Mouse (Mus musculus) c-Kit-positive CD71-positive TER-119-negative erythroid progenitor cells, embryonic 14.5 days (primary cell): Measurements from ENCODE around the gene Ugt1a10.

Experiments used
- DNase-seq: peaks from one replicate; pipeline ENCODE4 v3.0.0-alpha.2; 2013; ENCODE audit warnings: low read depth

Gene Ugt1a10

GRCm38 (mm10) chr1:88231803-88232499, 176.8 kb downstream of the Ugt1a10 start:
- no peak for DNase-seq

DNA sequence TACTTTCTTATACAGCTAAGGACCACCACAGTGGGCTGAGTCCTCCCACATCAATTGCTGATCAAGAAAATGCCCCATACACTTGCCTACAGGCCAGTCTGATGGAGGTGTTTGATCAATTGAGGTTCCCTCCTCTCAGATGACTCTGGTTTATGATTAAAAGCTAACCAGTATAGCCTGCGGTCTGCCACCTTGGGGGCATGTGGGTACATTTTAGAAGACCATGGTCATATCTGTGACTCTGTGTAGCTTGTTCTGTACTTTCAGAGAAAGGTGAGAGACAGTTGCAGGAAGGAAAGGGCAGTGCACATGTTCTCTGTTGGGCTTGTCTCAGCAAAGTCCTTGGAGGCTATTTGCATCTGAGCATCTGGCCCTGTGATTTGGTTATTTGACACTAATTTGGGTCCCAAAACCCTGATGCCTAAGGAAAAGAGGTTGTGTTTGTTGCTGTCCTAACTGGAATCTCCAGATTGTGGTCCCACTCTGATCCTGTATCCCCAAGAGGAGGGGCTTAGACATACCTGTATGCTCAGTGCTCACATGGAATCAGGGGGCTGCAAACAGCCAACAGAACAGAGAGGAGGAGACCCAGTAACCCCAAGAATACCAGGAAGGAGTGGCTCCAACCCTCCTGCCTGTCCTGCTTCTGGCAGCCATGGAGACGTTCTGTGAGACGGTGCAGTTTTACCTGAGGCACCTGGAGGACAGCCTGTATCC, 177.6 kb downstream of the Ugt1a10 start:
- DNase-seq, result no peak

- DNase-seq, result no peak
Measured at GRCm38 (mm10) chr1:88233421-88234247, 178.4 kb downstream of the Ugt1a10 start.

GRCm38 (mm10) chr1:88234248-88234610, 179.0 kb downstream of the Ugt1a10 start:
- DNase-seq, result no peak

- DNase-seq, result no peak
Measured at GRCm38 (mm10) chr1:88234646-88235045, 179.5 kb downstream of the Ugt1a10 start.

DNA sequence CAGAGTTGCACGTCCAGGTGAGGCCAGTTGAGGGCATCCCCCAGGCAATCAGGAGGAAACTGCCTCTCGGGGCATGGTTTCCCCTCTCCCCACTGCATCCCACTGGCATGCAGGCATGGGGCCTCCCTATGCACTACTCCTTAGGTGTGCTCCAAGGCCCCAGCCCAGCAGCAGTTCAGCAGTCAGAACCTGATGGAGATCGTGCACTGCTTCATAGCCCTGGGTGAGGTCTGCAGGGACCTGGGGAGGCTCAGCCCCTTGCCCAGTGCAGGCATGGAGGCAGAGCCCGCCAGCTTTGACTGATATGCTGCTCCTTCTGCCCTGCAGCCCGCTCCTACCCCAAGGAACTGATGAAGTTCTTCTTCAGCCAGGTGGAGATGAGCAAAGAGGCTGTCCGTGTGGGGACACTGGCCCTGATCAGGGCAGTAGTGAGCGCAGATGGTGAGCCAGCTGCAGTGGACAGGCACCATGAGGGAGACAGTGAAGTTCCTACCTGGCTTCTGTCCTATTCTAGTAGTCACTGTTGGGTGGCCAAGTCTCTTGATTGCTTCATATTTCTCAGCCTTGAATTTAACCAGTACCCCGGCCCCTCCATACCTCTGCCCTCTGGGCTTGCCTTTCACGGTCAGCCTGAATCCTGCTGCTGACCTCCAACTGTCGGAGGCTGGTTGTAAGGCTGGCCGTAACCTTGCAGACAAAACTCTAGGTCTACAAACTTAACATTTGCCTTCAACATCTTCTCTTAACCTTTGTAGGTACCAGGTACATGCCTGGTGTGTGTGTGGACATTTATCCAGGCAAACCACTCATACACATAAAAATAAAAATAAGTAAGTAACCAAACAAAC, 180.1 kb downstream of the Ugt1a10 start:
- DNase-seq, result no peak

GRCm38 (mm10) chr1:88235894-88236415, 180.8 kb downstream of the Ugt1a10 start:
- no peak for DNase-seq

DNA sequence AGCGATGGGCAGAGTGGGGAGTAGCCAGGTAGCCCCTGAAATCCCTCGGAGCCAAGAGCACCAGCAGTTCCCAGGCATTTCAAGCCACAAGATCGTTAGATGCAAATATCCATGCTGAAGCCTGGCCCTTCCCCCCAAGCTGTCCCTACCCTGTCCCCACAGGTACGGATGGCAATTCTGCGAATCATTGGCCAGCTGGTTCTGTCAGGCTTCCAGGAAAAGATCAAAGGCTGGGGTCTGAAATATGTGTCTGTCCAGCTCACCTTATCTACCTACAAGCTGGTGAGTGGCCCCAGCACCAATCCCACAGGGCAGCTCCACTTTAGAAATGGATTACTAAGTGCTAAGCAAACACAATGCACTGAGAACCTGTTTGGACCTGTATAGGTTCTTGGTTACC, 182.1 kb downstream of the Ugt1a10 start:
- no peak for DNase-seq

DNA sequence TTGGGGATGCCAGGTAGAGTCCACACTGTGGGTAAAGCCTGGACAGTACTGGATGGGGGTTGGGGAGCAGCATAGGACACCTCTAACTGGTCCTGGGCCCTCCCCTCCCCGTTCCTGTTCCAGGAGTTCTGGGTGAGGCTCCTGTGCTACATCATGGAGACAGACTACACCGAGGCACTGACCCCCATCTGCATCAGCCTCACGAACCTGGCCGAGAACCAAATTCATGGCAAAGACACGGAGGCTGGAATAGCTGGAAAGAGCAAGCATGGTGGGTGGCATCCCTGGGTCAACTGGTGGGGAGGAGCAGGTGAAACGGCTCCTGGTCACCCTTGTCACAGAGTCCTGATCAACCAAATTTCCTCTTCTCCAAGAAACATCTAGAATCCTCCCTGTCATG, 183.6 kb downstream of the Ugt1a10 start:
- DNase-seq, result no peak

GRCm38 (mm10) chr1:88240072-88240471, 184.9 kb downstream of the Ugt1a10 start:
- no peak for DNase-seq

DNA sequence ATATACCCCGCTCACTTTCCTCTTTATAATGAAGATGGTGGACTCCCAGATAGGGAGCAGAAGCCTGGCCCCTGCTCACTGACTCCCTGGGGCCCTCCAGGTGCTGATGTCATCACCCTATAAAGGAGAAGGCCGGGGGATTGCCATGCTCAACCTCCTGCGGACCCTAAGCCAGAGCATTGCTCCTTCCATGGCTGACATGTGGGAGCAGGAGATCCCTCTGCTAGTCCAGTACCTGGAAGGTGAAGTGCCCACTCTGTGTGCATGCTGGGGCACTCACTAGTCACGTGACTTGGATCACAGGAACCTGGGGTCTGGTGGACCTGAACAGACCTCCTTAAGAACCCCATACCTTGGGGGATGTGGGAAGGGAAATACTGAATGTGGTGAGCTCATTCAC, 185.4 kb downstream of the Ugt1a10 start:
- no peak for DNase-seq

DNA sequence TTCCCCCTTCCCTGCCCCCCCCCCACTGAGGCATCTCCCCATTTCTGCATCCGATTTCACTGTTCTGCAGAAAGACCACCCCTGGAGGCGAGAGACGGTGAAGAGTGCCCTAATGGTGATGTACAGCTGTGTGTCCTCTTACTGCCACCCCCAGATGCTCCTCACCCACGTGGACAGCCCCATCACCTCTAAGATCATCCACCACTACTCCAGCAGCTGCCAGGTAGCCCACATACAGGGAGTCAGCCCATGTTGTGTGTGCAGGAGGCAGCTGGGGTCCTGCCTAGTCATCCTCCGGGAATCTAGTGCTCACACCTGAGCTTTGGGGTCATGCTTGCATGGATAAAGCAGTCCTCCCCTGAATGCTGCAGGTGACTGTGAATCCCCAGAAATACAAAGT, 188.7 kb downstream of the Ugt1a10 start:
- DNase-seq, result no peak

DNA sequence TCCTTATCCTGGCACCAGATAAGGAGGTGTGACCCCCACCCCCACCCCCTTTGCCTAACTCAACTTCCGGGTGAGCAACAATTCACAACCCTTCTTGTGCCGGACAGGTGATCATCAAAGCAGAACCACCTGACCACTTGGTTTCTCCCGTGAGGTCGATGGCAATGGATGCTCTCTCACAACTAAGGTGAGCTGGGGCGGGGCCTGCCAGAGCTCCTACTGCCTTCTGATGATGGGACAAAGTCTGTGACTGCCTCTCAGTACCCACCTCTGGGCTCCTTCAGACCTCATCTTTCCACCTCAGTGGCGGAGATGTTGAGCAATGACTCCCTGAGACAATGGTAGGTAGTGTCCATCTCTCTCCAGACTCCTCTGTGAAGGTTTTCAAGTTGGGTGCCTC, 190.7 kb downstream of the Ugt1a10 start:
- DNase-seq, result no peak

GRCm38 (mm10) chr1:88246386-88246785, 191.2 kb downstream of the Ugt1a10 start:
- no peak for DNase-seq

- DNase-seq, result no peak
Measured at GRCm38 (mm10) chr1:88247660-88248059, 192.5 kb downstream of the Ugt1a10 start.

DNA sequence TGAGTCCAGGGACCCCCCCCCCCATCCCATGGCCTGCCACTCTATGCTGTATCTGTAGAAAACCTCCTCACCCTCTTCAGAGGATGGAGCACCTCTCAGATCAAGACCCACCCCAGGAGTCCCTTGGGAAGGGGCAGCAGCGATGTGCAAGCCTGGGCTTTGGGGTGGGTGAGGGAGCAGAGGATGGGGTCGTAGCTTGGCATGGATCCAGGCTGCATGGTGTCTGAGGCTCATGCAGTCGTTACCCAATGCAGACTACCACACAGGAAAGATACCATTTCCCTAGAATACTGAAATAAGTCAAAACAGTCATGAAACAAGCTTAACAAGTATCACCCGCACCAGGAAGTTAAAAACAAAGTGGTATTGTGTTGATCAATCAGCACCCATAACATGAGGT, 193.5 kb downstream of the Ugt1a10 start:
- no peak for DNase-seq

- DNase-seq, result no peak
Measured at GRCm38 (mm10) chr1:88249596-88249995, 194.4 kb downstream of the Ugt1a10 start.

GRCm38 (mm10) chr1:88250023-88250422, 194.8 kb downstream of the Ugt1a10 start:
- DNase-seq, result no peak

GRCm38 (mm10) chr1:88253106-88253505, 197.9 kb downstream of the Ugt1a10 start:
- no peak for DNase-seq

DNA sequence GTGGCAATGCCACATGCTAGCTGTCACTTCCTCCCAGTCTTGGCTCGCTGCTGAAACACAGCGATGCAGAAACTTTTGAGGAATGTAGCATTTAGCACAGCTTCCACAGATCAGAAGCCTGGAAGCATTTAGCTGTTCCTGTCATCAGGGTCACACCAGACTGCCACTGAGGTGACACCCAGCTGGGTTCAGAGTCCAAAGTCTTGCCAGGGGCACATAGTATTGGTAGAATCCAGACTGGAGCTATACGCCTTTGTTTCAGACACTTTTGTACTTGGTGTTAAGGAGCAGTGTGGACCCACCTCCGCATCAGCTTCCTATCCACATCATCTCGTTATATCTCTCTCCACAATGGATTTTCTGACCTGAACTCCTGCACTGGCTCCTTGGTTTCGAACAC, 198.4 kb downstream of the Ugt1a10 start:
- no peak for DNase-seq

- no peak for DNase-seq
Measured at GRCm38 (mm10) chr1:88254793-88255465, 199.7 kb downstream of the Ugt1a10 start.
